Mouse (Mus musculus) cerebellum, adult 2 months (tissue): ENCODE results near the gene Gpr15.

Experiments
- CTCF ChIP-seq: fragments of 200-500 bp; IDR thresholded peaks from 2 replicates; pipeline ENCODE4 v1.5.1; 2011; ENCODE audit warnings: low read depth, mild to moderate bottlenecking, control low read depth, low read length, moderate library complexity, borderline replicate concordance; ENCODE audit not compliant: insufficient read depth
- POLR2A ChIP-seq: fragments of 200-500 bp; IDR thresholded peaks from 2 replicates; pipeline ENCODE4 v1.6.1; 2011; ENCODE audit warnings: low read length, control low read depth, borderline replicate concordance; ENCODE audit not compliant: insufficient read depth

DNA sequence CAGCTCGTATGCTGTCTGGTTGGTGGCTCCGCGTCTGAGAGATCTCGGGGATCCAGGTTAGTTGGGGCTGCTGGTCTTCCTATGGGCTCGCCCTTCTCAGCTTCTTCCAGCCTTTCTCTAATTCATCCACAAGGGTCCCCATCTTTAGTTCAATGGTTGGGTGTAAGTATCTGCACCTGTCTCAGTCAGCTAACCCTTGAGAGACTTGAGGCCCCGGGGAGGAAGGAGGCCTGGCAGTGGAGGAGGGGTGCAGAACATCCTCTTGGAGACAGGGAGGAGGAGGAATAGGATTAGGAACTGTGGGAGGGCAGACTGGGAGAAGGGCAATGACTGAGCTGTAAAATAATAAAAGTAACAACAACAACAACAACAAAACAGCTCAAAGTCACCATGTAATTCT lies 18.7 kb downstream of the Gpr15 start:
- TF ChIP-seq POLR2A, result no peak
- no peak for TF ChIP-seq CTCF
